Mouse (Mus musculus): ENCODE results near the gene Ccdc152. TPM values are rescaled to one million over a fixed set of nuclear protein-coding genes. Genes with fewer than 3 reads are reported as not detected.
"Not testable (repeated sequence)": the region's sequence is repeated elsewhere in the genome, so short reads cannot be mapped to it uniquely, and the experiment has no call there.

Ccdc152 gene
- total RNA-seq, 2 experiments from 2014 or later = not detected

DNA sequence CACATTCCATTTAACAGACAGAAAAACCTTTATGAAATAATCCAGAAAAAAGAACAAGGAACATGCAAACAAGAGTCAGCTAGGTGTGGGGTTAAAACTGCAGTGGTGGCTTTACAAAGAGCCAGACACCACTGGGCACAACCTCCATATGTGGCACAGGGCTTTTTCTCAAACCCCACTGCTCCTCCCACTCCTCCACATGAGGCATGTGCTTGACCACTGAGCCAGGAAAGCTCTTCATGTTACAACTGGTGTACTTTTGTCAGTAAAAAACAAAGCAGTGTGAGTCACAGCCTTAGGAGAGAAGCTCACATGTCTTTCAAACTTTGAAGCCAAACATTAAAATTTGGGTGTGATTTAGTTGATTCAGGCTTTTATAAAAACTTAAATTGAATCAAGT lies 22.1 kb downstream of the Ccdc152 start:
- DNase-seq = no peak
- intact Hi-C loops (cut with DNase I) = no loop called here

DNA sequence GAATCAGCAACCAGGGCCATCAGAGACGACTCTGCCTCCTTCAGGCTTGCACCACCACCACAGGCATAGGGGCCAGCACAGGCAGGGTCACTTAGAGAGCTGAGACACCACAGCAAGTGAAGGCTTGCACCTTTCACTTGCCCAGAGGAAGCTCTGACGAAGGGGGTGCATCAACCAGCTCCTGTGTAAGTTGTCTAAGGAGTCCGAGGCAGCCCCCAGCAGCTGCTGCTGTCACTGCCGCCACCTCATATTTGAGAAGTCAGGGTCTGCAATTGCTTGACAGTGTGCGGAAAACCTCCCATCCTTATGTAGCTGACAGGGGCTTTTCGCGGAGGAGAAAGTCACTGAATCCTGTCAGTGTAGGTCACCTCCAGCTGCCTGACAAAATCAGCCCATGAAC lies 24.1 kb downstream of the Ccdc152 start:
- no peak for DNase-seq
- intact Hi-C loops (cut with DNase I) = no loop called here

DNA sequence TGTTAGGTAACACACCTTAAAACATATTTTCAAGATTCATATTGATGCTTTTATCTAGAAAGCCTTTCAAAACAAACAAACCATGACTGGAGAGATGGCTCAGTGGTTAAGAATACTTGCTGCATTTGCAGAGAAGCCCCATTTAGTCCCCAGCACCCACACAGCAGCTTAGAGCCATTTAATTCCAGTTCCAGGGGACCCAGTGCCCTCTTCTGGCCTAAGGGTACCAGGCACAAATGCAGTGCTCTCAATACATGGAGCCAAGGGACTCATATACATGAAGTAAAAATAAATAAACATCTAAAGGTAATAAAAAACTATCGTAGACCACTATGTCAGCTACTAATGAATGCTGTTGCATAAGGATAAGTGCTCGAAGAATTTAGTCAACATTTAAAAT lies 25.9 kb downstream of the Ccdc152 start:
- intact Hi-C loops (cut with DNase I) = loop anchor here (2.0 kb wide), 1 partner anchor 63 kb away; no protein-coding TSS in a partner anchor
- DNase-seq = no peak

DNA sequence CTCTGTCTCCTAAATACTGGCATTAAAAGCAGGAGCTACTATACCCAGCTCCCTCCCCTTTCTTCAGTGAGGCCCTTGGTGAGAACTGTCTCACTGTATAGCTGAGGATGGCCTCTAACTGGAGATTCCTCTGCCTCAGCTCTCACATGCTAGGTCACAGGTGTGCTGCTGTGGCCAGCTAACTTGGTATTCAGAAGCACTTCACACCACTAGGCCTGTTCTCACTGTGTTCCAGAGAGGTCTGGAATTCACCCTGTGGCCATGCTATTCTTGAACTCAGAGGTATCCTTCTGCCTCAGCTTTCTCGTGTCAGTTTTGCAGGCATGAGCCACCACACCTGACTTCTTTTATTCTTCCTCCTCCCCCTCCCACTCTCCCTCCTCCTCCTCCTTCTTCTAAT lies 30.1 kb downstream of the Ccdc152 start:
- DNase-seq = no peak
- intact Hi-C loops (cut with DNase I) = no loop called here

DNA sequence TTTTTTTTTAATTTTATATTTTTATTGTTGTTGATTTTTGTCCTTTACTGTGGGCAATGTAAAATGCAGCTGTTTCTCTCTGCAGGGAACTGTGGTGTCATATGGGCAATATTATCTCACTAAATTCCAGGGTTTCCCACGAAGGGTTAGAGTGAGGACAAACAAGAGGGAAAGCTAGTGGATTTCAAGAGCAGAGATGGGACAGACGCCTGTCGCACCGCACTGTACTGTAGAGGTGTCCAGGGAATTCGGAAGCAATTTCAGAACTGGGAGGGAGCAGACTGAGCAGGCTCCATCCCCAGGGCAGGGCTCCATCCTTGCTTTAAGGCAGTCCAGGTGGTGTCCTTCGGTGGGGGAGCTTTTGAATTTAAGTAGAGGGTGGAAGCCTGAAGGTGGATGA lies 32.1 kb downstream of the Ccdc152 start:
- DNase-seq = peak; percentile 25 to 47
- intact Hi-C loops (cut with DNase I) = loop anchor here (2.0 kb wide), 1 partner anchor 42 kb away; no protein-coding TSS in a partner anchor

DNA sequence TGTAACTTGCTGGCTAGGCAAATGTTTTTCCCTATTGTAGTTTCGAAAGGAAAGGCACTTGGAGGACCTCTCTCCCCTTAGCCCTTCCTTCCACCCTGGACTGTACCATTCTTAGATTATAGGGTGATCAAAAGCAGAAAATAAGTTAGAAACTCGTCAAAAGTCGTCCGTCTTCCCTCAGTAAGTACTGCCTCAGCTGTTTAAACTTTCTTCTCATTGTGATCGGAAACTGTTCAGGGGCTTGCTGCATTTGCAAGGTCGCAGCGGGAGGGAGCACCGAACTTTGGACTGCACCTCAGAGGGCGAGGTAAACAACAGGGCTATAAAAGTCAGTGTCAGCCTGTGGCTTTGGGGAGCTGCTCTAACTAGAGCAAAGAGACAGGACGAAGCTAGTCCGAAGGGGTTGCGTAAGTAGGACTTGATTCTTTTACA lies 32.7 kb downstream of the Ccdc152 start:
- intact Hi-C loops (cut with DNase I) = loop anchor here (2.0 kb wide), 1 partner anchor 42 kb away; no protein-coding TSS in a partner anchor

DNA sequence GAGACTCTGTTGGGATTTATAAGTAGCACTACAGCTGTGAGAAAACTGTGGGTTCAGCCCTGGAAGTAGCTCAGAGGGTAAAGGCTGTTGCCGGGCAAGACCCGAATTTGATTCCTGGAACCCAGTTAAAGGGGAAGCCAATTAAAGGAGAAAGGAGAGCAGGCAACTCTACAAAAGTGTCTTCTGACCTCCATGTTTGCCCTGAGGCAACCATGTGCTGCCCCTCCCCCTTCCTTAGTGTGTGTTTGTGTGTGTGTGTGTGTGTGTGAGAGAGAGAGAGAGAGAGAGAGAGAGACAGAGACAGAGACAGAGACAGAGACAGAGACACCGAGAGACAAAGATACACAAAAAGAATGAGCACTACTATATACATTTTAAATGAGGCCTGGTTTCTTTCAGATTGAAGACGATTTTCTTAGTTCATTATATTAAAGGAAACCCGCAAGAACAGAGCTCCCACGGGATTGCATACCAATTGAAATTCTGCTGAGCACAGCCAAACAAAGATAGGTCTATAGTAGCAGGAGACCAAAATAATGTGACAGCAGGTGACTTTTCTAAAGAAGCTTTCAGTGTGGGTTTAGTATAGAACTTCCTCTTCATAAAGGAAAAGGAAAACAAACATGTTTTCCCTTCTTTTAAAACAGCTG lies 33.2 kb downstream of the Ccdc152 start:
- DNase-seq = peak; percentile 33 to 47
- intact Hi-C loops (cut with DNase I) = loop anchor here (2.0 kb wide), 2 partner anchors 17 to 41 kb away; no protein-coding TSS in a partner anchor

More for the DNA sequence above, 32.7 kb downstream of the Ccdc152 start:
- peak; percentile 86 to 94 for DNase-seq

DNA sequence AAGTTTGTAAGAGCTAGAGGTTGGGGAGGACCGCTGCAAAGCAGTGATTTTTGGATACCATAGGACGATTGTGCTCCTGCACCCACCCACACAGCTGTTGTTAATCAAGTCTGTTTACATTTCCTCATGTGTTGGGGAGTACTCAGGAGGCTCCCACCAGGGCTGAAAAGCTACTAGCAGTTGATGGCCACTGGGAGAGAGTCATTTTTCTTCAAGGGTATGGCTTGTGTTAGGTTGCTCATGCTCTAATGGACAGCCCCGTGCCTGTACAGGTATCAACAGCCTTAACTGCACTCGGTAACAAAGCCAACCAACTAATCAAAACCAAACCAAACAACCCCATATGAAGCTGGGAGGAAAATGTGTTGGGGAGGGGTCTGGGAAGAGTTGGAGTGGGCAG lies 33.8 kb downstream of the Ccdc152 start:
- intact Hi-C loops (cut with DNase I) = loop anchor here (2.0 kb wide), 1 partner anchor 17 kb away; no protein-coding TSS in a partner anchor
- no peak for DNase-seq

DNA sequence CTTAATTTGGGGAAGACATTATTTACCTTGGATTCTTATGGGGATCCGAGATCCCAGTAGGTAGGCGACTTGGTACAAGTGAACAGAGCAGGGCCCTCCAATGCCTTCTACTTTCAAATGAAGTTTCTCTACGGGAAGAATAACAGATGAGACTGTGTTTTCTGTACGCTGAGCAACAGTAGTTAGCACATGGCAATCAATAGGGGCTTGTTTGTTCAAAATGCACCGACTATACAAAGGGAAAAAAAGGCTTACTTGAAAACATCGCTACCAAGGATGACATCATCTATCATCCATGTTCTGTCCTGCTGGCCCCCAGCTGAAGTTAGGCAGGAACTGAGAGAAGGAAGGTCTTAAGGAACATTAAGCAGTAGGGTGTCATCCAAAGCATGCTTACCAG lies 35.1 kb downstream of the Ccdc152 start, which contains the start of gene Selenop:
TSS of gene Selenop (plus strand) at position 301 of the 400 bp plus-strand sequence.
- intact Hi-C loops (cut with DNase I) = loop anchor here (2.0 kb wide), 1 partner anchor 15 kb away; no protein-coding TSS in a partner anchor
- no peak for DNase-seq

DNA sequence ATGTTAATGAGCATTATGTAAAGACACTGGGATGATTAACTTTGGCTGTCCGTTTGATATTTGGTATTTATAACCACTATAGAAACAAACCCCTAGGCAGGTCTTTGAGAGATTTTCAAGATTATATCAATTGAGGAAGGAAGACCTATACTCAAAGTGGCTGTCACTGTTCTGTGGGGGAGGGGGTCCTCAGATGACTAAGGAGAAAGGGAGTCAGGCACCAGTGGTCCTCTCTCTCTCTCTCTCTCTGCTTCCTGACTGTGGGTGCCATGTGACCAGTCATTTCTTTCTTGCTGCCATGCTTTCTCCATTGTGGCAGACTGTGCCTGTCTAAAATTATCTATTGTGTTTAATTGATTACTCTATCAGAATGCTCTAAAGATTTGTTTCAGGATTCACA lies 38.5 kb downstream of the Ccdc152 start:
- intact Hi-C loops (cut with DNase I) = no loop called here
- DNase-seq = no peak

DNA sequence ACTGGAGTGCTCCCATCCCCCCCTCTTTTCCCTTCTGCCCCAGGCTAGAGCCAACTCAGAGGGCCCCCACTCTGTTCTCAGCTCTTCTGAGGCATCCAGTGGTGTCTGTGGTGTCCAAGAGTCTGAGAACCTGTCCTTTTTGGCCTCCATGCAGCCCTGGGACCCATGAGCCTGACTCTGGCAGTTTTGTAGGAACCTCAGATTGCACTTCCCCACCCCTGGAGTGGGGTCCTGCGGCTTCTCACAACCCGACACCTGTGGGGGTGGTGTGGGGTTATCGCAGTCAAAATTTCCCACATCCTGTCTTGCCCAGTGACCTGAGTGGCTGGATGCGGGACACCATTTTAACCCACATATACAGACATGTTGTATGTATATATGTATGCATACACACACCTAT lies 39.0 kb downstream of the Ccdc152 start:
- no peak for DNase-seq
- intact Hi-C loops (cut with DNase I) = no loop called here

DNA sequence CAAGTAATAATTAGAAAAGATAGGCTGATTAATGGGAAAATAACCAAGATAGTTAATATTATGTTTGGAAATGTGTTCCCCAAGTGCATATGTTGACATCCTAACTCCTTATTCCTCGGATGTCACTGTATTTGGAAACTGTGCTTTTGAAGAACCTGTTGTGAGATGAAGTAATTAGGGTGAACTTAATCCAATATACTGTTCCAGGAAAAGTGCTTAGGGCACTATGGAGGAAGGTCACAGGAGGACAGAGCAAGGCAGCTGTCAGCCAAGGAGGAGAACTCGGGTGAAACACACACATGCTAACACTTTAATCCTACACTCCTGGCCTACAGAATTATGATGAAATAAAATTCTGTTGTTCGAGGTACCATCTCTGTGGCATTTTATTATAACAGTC lies 40.4 kb downstream of the Ccdc152 start:
- intact Hi-C loops (cut with DNase I) = no loop called here
- no peak for DNase-seq

DNA sequence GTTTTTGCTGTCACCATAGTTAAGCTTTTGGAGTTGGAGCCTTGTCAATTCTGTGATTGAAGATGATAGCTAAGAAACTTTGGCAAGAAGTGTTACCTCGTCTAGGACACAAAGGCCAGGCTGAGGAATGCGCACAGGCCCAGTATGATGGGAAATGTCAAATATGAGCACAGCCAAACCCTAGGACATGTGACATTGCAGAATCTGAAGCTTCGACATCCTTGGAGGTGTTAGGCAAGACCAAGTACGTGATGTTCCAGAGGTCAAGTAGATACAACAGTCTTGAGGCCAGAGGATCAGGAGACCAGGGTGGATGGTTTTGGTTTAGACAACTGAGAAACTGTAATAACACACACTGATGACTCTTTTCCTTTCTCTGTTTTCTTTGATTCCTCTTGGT lies 43.0 kb downstream of the Ccdc152 start:
- intact Hi-C loops (cut with DNase I) = no loop called here
- no peak for DNase-seq

DNA sequence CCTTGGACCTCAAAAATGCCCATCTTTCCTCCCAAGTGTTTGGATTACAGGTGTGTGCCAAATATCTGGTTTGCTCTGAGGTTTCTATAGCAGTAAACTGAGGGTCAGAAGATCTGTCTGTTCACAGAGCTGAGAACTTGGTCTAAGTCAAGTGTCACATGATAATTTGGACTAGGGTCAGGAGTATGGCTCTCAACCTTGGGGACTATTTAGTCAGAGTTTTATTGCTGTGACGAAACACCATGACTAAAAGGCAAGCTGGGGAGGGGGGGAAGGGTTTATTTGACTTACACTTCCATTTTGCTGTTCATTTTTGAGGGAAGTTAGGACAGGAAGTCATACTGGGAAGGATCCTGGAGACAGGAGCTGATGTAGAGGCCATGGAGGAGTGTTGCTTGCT lies 44.3 kb downstream of the Ccdc152 start:
- intact Hi-C loops (cut with DNase I) = no loop called here
- no peak for DNase-seq

DNA sequence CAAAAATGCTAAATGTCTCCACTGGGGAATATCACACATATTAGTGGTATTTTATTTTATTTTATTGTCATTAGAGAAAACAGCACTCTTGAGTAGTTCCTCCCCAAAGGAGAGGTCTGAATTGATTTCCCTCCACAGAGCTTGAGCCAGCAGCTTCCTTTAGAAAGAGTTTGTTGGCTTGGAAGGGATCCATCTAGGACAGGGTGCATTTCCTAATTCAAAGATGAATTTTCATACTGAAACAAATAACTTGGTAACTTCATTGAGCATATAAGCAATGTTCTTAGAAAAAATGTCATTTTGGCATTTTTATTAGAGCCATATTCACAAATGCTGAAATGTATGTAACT lies 51.6 kb downstream of the Ccdc152 start:
- DNase-seq = no peak
- intact Hi-C loops (cut with DNase I) = loop anchor here (2.0 kb wide), 2 partner anchors 17 to 23 kb away; partner anchors contain the start of gene Selenop

DNA sequence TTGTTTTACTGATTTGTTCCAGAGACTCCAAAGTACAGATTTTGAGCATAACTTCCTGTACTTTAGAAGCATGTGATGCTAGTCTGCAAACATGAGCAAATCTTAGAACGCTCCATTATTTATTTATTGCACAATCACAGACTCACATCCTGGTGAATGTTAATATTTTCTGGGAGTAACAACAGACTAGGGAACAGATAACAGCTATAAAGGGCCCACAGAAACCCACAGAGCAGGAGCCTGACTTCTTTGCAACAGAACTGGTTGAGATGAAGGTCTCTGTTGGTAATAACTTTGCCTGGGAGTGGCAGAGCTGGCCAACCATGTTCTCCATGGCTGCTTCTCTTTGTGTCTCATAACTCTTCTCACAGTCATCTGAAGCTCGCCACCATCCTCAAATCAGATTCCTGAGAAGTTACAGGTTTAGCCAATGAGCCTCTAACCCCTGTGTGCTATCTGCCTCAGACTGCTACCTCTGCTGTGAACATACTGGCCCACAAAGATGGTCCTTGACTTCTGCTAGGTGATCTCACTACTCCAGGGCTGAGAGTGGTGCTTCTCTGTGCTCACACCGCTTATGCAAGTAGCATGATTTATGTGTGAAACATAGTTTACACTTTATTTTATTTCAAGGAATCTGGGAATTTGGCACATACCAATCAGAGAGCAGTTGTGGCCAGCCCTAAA lies 52.2 kb downstream of the Ccdc152 start:
- intact Hi-C loops (cut with DNase I) = no loop called here
- DNase-seq = peak in 1 of 2 experiments; percentile 28

DNA sequence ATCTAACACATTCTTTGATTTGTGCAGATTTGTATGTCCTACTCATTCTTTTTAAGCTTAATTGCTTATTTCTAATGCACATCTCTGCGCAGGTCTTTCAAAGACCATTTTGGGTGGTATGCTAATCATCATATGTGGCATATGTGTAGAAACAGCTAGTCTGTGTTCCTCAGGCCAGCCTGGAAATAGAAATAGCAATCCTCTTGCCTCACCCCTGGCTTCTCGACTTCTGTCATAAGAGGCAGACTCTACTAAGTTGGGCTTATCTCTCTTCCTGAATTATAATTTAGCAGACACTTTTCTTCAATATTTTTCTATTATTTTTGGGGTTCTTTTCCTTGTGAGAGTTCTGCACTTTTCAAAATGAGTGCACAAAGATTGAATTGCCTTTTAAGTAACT lies 52.7 kb downstream of the Ccdc152 start:
- DNase-seq = no peak
- intact Hi-C loops (cut with DNase I) = no loop called here

DNA sequence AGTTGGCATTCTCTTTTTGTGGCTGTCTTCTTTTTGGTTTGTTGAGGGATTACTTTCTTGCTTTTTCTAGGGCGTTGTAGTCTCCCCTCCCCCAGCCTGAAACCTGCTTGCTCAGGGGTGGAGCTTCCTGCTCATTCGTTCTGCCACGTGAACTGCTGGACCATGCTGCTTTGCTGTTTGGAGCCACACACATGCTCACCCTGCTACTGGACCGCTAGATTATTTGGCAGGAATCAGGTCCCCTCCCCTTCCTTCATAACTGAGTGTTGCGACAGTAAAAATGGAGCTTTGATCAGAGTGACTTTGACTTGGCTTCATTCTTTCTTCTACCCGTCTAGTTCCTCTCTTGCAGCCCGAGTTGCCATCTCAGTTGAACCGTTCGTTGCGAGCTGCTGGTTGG lies 58.3 kb downstream of the Ccdc152 start:
- intact Hi-C loops (cut with DNase I); DNase-seq: not testable (repeated sequence)

DNA sequence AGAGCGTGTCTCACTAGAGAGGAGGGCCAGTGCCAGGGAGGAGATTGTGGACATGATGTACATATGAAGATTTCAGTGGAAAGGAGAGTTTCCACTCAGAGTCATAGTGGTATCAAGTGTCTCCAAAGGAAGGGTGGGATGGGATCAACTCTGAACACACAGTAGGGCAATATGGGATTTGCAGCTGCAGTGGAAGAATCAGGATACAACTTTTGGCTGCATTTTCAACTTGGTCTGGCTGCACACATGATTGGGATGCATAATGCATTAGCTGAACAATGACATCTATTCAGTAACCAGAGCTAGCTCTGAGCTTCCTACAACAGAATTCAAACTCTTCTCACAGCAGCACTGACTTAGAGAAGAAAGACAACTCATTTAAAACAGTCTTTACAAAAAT lies 65.4 kb downstream of the Ccdc152 start:
- intact Hi-C loops (cut with DNase I) = no loop called here
- no peak for DNase-seq

DNA sequence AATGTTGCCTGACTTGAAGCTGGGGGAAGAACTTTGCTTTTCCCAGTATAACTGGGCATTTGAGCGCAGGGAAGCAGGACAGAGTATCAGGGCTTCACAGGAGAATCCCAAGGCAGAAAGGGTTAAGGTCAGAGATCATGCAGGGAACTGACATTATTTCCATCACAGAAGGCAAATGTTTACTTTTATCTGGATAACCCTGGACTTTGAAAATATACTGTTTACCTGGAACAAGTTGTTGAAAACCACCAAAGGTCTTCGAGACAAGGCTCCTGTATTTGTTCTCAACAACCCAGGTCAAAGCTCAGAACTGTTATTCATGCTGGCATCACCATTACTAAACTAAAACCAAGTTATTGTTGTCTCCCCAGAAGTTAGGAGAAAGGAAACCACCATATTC lies 67.0 kb downstream of the Ccdc152 start:
- intact Hi-C loops (cut with DNase I) = no loop called here
- no peak for DNase-seq

DNA sequence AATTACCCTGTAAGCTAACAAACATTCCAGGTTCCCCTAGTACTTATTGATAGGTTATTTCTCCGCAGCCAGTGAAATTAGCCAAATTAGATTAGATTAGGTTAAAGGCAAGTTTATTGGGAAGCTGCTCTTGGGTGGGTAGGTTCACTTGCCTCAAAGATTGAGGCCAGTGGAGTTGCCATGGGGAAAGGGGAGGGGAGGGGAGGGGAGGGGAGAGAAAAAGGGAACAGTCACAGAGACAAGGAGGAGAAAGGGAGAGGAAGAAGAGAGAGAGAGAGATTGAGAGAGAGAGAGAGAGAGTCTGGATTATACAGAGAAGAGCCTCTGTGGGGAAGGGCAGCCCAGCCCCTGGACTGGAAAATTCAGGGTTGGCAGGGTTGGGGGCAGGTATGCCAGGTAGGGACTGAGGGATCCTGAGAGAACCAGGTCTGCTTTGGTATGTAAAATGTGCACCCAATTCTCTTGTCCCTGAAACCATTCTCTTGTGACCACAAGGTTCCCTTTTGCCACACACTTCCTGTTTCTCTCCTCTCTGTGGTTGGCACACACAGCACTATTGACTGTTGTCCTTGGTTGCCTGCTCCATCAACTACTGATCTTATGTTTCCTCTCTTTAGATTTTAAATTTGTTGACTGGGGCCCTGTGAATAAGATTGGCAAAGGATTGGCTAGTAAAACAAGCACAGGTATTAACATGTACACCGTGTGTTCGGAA lies 69.3 kb downstream of the Ccdc152 start:
- intact Hi-C loops (cut with DNase I) = no loop called here
- peak in 1 of 2 experiments; percentile 12 for DNase-seq

Data from heart, postnatal 36 days (tissue).